Mouse (Mus musculus) urinary bladder, postnatal 10 days (tissue): ENCODE results near the gene Igsf9.

Experiments
- DNase-seq: peaks from one replicate; pipeline ENCODE4 v3.0.0; 2022; ENCODE audit warnings: low spot score

Igsf9 gene

DNA sequence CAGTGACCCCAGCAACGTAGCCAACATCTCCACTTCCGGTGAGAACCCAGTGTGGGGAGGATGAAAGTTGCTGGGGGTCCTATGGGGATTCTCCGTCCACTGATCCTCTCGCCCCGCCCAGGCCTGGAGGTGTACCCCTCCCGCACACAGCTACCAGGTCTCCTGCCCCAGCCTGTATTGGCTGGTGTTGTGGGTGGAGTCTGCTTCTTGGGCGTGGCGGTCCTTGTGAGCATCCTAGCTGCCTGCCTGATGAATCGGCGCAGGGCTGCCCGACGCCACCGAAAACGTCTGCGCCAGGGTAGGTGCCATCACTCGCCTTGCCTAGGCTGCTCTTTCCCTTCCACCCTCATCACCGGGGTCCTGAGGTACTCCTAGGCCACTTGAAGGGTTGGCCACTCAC is 14.4 kb downstream of the Igsf9 start:
- DNase-seq = no peak

DNA sequence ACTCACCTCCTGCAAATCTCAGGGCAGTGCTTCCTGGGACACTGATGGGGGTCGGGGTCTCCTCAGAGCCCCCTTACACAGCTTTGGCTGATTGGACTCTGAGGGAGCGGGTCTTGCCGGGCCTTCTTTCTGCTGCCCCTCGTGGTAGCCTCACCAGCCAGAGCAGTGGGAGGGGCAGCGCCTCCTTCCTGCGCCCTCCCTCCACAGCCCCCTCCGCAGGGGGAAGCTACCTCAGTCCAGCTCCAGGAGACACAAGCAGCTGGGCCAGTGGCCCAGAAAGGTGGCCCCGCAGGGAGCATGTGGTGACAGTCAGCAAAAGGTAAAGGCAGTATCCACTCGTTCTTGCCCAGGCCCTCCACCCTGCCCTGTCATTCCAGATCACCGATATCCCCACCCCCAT is 15.8 kb downstream of the Igsf9 start:
- no peak for DNase-seq

- DNase-seq = peak; percentile 51
Observed at GRCm38 (mm10) chr1:172499765-172500441, 18.3 kb downstream of the Igsf9 start, which contains the start of gene Tagln2. Gene Tagln2 (plus strand): TSS chr1:172500047.

GRCm38 (mm10) chr1:172500451-172501370 is 19.1 kb downstream of the Igsf9 start:
- no peak for DNase-seq

DNA sequence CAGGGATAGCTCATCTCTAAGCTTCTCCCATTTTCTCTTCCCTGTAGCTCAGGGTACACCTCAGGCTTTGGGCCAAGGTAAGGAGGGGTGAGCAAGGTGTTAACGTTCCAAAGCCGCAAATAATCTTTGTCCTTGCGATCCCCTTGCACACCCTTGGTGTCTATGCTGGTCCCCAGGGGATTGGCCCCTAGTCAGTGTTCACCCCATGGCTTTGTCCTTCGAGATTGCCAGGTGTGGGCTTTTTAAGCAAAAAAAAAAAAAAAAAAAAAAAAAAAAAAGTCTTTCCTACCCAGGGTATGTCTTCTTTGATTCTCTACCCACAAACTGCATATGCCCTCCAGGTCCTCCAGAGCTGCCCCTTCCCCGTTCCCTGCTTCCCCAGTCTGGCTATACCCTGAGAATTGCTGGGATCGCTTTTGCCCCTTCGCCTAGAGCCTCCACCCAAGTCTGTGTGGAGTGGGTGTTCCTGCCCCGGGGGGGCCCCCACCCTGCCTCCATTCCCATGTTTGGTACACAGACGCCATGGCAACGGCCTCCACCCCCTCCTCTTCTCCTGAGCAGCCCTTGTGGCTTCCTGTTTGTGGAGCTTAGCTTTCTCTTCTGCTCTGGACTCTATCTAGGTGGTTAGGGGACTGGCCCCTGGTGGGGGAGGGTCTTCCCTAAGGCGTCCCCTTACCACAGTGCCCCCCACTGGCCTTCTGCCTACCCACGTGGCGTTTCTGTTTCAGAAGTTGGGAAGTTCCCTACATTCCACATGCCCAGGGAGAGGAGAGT is 20.0 kb downstream of the Igsf9 start:
- DNase-seq = no peak

GRCm38 (mm10) chr1:172502145-172503110 is 20.8 kb downstream of the Igsf9 start:
- no peak for DNase-seq

DNA sequence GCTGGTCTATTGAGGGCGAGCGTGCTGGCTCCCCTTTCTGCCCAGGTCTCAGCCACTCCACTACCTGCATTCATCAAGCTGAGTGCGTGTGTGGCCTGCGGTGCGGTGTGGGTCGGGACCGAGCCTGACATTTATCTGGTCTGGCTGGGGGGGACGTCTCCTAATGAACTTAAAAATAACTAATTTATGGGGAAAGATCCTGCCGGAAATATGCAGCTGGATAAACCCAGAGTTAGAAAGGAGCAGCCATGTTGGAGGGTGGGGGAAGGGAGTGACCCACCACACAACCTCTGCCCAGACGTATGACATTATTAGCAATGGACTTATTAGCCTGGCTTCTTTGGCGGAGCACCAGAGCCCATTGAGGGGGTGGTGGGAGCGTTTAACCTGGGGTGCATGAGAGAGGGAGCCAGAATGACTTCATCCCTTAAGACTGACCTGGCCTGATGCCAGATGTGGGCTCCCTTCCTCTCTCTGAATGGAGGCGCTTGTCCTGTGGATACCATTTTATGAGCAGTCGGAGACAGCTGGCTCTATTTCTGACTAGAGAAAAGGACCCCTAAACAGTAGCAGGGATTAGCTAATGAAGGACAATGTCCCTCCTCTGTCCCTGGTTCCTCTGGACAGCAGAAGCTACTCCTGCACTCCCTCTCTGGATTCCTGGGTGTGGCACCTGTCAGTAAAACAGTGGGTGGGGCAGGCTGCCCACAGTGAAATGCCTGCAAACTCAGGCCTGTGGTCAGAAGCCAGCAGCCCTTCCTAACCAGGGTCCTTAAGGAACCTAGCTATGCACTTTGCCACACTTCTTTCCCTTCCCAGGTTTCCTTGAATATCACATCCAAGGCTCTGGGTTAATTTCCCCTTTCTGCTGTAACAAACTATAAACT is 21.8 kb downstream of the Igsf9 start:
- DNase-seq = no peak

DNA sequence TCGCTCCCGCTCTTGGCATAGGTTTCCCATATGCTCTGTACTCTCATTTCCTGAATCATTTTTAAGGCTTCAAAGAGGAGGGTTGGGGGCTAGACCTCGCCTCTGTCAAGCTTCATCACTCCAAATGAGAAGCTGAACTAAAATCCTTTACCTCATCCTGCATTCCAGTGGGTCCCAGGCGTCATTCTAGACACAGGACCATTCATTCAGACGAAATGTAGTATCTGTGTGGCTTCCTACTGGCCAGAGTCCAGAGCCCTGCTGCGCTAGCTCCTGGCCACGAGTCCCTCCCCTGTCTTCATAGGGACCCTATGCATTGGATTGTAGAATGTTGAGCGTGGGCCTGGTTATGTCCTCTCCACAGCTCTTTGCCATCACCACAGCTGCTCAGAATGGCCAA is 23.2 kb downstream of the Igsf9 start:
- no peak for DNase-seq

DNA sequence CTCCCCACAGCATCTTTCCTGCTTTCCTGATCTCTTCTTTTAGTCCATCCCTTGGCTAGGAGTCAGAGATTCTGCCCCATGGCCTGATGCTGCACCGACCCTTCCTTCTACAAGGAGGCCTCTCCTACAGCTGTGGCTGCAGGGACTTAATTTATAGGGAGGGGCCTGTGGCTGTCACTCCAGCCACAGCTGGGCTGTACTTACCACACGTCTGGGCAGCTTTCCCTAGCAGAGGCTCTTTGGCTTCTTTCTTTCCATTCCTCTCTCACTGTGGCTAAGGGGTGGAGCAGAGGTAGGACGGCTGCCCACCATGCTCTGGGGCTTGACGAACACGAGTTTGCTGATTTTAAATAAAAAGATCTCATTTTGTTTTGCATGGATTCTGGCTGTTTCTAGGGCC is 25.4 kb downstream of the Igsf9 start:
- DNase-seq = no peak

- DNase-seq = no peak
Observed at GRCm38 (mm10) chr1:172507701-172508100, 26.1 kb downstream of the Igsf9 start.

DNA sequence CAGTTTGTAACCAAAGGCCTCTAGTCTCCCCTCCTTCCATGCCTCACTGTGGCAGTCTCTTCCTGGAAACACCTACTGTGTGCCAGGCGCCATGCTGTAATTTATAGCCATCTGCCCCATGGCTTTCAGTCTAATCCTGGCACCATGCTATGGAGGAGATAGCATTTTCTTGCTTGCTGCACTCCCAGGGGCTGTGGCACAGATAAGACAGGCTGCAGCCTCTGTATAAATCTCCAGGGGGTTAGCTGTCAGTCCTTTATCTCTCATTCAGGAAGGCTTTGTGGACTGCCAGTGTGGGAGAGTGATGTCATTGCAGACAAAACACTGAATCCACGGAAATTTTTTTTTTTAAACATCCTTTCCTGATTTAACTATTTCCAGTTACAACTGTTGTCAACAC is 26.6 kb downstream of the Igsf9 start:
- DNase-seq = no peak

GRCm38 (mm10) chr1:172509235-172509634 is 27.6 kb downstream of the Igsf9 start:
- DNase-seq = no peak

DNA sequence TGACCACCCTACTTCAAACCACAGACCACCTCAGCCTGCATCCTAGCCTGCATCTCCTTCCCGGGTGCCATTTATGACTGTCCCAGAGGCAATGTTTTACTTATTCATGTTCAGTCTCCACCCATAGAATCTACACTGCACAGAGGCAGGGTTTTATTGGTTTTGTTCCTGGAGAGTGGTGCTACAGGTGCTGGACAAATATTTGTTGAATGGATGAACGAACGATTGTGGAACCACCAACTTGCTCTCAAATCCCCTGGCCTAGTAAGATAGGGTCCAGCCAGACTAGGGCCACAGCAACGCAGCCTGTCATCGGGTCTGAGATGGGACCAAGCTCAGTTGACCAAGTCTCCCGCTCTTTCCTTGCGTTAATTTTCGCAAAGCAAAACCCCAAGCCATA is 28.4 kb downstream of the Igsf9 start:
- no peak for DNase-seq

DNA sequence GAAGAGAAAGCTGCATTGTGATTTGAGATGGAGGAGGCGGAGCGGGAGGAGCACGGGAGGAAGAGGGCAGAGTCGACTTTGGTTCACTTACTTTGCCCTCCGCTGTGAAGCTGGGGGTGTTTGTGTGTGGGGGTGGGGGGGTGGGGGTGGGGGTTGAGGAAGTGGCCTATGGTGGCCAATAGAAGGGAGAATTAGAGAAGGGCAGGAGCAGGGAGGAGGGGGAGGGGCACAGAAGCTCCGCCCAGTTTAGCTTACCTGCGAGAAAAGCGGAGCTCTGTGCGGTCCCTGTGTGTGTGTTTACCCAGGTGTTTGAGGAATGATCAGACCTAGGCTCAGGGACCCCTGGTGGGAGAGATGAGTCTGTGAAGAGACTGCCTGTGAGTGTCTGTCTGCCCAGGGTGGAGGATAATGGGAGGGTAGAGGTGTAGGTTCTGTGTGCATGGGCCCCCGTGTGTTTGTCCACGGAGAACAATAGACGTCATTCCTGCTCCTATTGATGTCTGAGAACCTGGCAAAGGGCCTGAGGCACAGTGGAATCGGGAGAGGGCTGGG is 28.9 kb downstream of the Igsf9 start:
- no peak for DNase-seq

DNA sequence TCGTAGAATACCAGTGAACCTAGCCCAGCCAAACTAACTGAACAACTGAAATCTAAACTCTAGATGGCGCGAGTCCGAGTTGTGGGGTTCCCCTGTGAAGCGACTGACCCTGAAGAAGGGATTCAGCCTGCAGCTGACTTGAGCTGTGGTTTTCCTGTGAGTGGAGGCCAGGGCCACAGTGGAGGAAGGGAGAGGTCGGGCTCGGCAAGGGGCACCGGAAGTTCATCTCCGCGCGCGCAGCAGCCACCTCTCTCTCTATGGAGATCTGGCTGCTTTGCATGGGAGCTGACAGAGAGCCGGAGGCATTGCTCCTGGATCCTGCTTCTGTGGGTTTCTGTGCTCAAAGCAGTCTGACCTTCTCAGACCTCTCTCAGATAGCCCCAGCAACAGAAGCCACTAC is 31.4 kb downstream of the Igsf9 start:
- DNase-seq = no peak

GRCm38 (mm10) chr1:172513525-172514212 is 32.1 kb downstream of the Igsf9 start:
- no peak for DNase-seq

GRCm38 (mm10) chr1:172514213-172514529 is 32.6 kb downstream of the Igsf9 start:
- no peak for DNase-seq

GRCm38 (mm10) chr1:172514551-172515268 is 33.1 kb downstream of the Igsf9 start:
- DNase-seq = no peak

DNA sequence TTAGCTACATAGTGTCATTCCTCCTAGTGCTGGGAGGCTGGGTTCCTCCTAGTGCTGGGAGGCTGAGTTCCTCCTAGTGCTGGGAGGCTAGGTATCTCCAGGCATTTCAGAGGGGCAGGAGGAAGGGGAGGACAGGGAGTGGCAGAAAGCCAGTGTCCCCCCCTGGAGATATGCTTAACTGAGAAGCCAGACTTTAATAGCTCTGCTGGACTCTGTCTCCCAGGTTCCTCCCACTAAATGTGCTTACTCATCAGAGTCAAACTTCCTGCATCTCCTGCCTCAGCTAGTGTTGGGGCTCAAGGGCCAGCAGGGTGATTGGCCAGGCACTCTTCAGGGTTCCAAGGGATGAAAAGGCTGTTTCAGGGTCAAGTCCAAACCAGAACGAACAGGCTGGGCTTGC is 33.8 kb downstream of the Igsf9 start:
- DNase-seq = no peak
